Mouse (Mus musculus): ENCODE results near the gene Plce1.

GRCm38 (mm10) chr19:38488103-38488912, 7.4 kb downstream of the Plce1 start:
- TF ChIP-seq CTCF (IDR thresholded peaks at IDR 0.05) = no peak
- TF ChIP-seq EP300 (IDR thresholded peaks at IDR 0.05) = no peak

Data from lung, postnatal 0 days (tissue).